Mouse (Mus musculus): ENCODE results near the gene Rmdn3. TPM values are rescaled to one million over a fixed set of nuclear protein-coding genes. Genes with fewer than 3 reads are reported as not detected.

The Rmdn3 gene
- total RNA-seq, 1 experiment: 72.9 TPM

- no peaks in the 10 kb centered on the region for H3K9me3 ChIP-seq (ENCODE audit: control insufficient read depth, insufficient read depth, low read depth, low read length)
- no peak for DNase-seq (ENCODE audit: low read depth, low spot score)
Measured at GRCm38 (mm10) chr2:119176761-119177160, 19.9 kb upstream of the Rmdn3 start.

GRCm38 (mm10) chr2:119175614-119176013, 18.8 kb upstream of the Rmdn3 start:
- Histone ChIP-seq H3K9me3 (ENCODE audit: control insufficient read depth, insufficient read depth, low read depth, low read length) (no peaks in the 10 kb centered on the region), H3K9ac (ENCODE audit: insufficient read depth, low read depth, low read length, poor library complexity, severe bottlenecking) (no peak overlapping the region), H3K4me3 (ENCODE audit: insufficient read depth in 1 of 2, low read depth in 1 of 2, low read length in 2 of 2, poor library complexity in 1 of 2, severe bottlenecking in 1 of 2) (no peak overlapping the region), H3K36me3 (ENCODE audit: control insufficient read depth, insufficient read depth, low read length, poor library complexity, severe bottlenecking) (no peaks in the 10 kb centered on the region), H3K4me1 (ENCODE audit: control insufficient read depth in 2 of 2, insufficient read depth in 2 of 2, low read length in 2 of 2, poor library complexity in 1 of 2) (peaks cover 0 to 2% of the 10 kb centered on the region in 2 experiments; a peak in 1 of 4 replicates), H3K27ac (ENCODE audit: insufficient read depth, low read depth, low read length, poor library complexity, severe bottlenecking) (no peak overlapping the region)
- DNase-seq (ENCODE audit: low read depth, low spot score): no peak
- in situ Hi-C loops (cut with MboI; ENCODE audit: low sequenced_read_pairs in 2 of 2, unreplicated experiment in 2 of 2): no loop called here
- no peak for TF ChIP-seq ZC3H11A (IDR thresholded peaks at IDR 0.05; ENCODE audit: borderline replicate concordance, low read depth, low read length)
- TF ChIP-seq HCFC1 (IDR thresholded peaks at IDR 0.05; ENCODE audit: borderline replicate concordance, insufficient read depth, low read length): no peak
- no peak for TF ChIP-seq MAFK (IDR thresholded peaks at IDR 0.05; ENCODE audit: insufficient read depth, low read depth, low read length)
- no peak for TF ChIP-seq ZNF384 (IDR thresholded peaks at IDR 0.05; ENCODE audit: low read depth, low read length)
- no peak for TF ChIP-seq CHD2 (IDR thresholded peaks at IDR 0.05; ENCODE audit: low read depth, low read length)

More at GRCm38 (mm10) chr2:119176761-119177160, 19.9 kb upstream of the Rmdn3 start:
- peaks cover 0 to 2% of the 10 kb centered on the region in 2 experiments; a peak in 1 of 4 replicates for H3K4me1 ChIP-seq (ENCODE audit: control insufficient read depth in 2 of 2, insufficient read depth in 2 of 2, low read length in 2 of 2, poor library complexity in 1 of 2)
- no peak overlapping the region for H3K9ac ChIP-seq (ENCODE audit: insufficient read depth, low read depth, low read length, poor library complexity, severe bottlenecking)
- H3K4me3 ChIP-seq (ENCODE audit: insufficient read depth in 1 of 2, low read depth in 1 of 2, low read length in 2 of 2, poor library complexity in 1 of 2, severe bottlenecking in 1 of 2): no peak overlapping the region
- no peaks in the 10 kb centered on the region for H3K36me3 ChIP-seq (ENCODE audit: control insufficient read depth, insufficient read depth, low read length, poor library complexity, severe bottlenecking)
- no peak for TF ChIP-seq MAFK (IDR thresholded peaks at IDR 0.05; ENCODE audit: insufficient read depth, low read depth, low read length)
- TF ChIP-seq HCFC1 (IDR thresholded peaks at IDR 0.05; ENCODE audit: borderline replicate concordance, insufficient read depth, low read length): no peak
- no peak for TF ChIP-seq CHD2 (IDR thresholded peaks at IDR 0.05; ENCODE audit: low read depth, low read length)
- TF ChIP-seq ZC3H11A (IDR thresholded peaks at IDR 0.05; ENCODE audit: borderline replicate concordance, low read depth, low read length): no peak
- no peak for TF ChIP-seq ZNF384 (IDR thresholded peaks at IDR 0.05; ENCODE audit: low read depth, low read length)
- in situ Hi-C loops (cut with MboI; ENCODE audit: low sequenced_read_pairs in 2 of 2, unreplicated experiment in 2 of 2): no loop called here
- H3K27ac ChIP-seq (ENCODE audit: insufficient read depth, low read depth, low read length, poor library complexity, severe bottlenecking): no peak overlapping the region

- H3K36me3 ChIP-seq (ENCODE audit: control insufficient read depth, insufficient read depth, low read length, poor library complexity, severe bottlenecking): no peaks in the 10 kb centered on the region
- no peak for DNase-seq (ENCODE audit: low read depth, low spot score)
- no peak overlapping the region for H3K4me3 ChIP-seq (ENCODE audit: insufficient read depth in 1 of 2, low read depth in 1 of 2, low read length in 2 of 2, poor library complexity in 1 of 2, severe bottlenecking in 1 of 2)
- TF ChIP-seq MAFK (IDR thresholded peaks at IDR 0.05; ENCODE audit: insufficient read depth, low read depth, low read length): no peak
- TF ChIP-seq ZC3H11A (IDR thresholded peaks at IDR 0.05; ENCODE audit: borderline replicate concordance, low read depth, low read length): no peak
- peaks cover 0 to 2% of the 10 kb centered on the region in 2 experiments; a peak in 1 of 4 replicates for H3K4me1 ChIP-seq (ENCODE audit: control insufficient read depth in 2 of 2, insufficient read depth in 2 of 2, low read length in 2 of 2, poor library complexity in 1 of 2)
- H3K27ac ChIP-seq (ENCODE audit: insufficient read depth, low read depth, low read length, poor library complexity, severe bottlenecking): no peak overlapping the region
- no peaks in the 10 kb centered on the region for H3K9me3 ChIP-seq (ENCODE audit: control insufficient read depth, insufficient read depth, low read depth, low read length)
- no peak overlapping the region for H3K9ac ChIP-seq (ENCODE audit: insufficient read depth, low read depth, low read length, poor library complexity, severe bottlenecking)
- in situ Hi-C loops (cut with MboI; ENCODE audit: low sequenced_read_pairs in 2 of 2, unreplicated experiment in 2 of 2): no loop called here
Measured at GRCm38 (mm10) chr2:119174866-119175265, 18.0 kb upstream of the Rmdn3 start.

DNA sequence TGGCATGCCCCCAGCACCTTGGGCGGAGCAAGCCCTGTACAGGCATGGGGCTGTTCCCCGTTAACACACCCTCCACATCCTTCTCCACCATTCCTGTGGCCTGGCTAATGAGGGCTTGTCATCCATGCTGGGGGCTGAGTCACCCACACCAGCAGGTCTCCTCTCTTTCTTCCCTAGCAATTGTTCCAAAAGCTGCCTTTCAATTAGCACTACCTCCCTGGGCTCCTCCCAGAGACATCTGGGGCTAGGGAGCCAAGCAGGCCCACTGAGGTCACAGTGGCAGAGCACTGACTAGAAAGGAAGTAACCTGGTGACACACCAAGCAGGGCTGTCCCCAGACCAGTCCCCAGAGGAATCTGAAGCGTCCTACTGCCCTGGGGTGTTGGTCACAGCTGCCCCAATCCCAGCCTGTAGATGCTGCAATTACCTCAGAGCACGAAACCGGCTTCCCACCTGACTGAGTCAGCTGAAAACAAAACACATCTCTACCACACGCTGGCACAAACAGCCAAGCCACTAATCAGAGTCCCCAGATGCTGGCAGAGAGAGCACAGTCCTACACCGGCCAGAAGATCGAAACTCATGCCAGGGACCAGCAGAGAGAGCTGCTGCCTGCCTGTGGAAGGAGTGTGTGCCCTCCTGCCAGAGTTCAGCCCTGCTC, 17.3 kb upstream of the Rmdn3 start, which contains the start of gene Gm14137:
Gene Gm14137 (plus strand): TSS at position 519 of the 661 bp plus-strand sequence.
- TF ChIP-seq CHD2 (IDR thresholded peaks at IDR 0.05; ENCODE audit: low read depth, low read length) (no peak), MAFK (IDR thresholded peaks at IDR 0.05; ENCODE audit: insufficient read depth, low read depth, low read length) (no peak), ZC3H11A (IDR thresholded peaks at IDR 0.05; ENCODE audit: borderline replicate concordance, low read depth, low read length) (no peak), ZNF384 (IDR thresholded peaks at IDR 0.05; ENCODE audit: low read depth, low read length) (no peak), HCFC1 (IDR thresholded peaks at IDR 0.05; ENCODE audit: borderline replicate concordance, insufficient read depth, low read length) (no peak)
- no peaks in the 10 kb centered on the region for H3K36me3 ChIP-seq (ENCODE audit: control insufficient read depth, insufficient read depth, low read length, poor library complexity, severe bottlenecking)
- in situ Hi-C loops (cut with MboI; ENCODE audit: low sequenced_read_pairs in 2 of 2, unreplicated experiment in 2 of 2): no loop called here
- no peak within 1 kb of the TSS for H3K4me3 ChIP-seq (ENCODE audit: insufficient read depth in 1 of 2, low read depth in 1 of 2, low read length in 2 of 2, poor library complexity in 1 of 2, severe bottlenecking in 1 of 2)
- H3K4me1 ChIP-seq (ENCODE audit: control insufficient read depth in 2 of 2, insufficient read depth in 2 of 2, low read length in 2 of 2, poor library complexity in 1 of 2): peaks cover 0 to 2% of the 10 kb centered on the region in 2 experiments; a peak in 1 of 4 replicates
- H3K9me3 ChIP-seq (ENCODE audit: control insufficient read depth, insufficient read depth, low read depth, low read length): no peaks in the 10 kb centered on the region
- no peak within 1 kb of the TSS for H3K27ac ChIP-seq (ENCODE audit: insufficient read depth, low read depth, low read length, poor library complexity, severe bottlenecking)
- no peak for DNase-seq (ENCODE audit: low read depth, low spot score)
- H3K9ac ChIP-seq (ENCODE audit: insufficient read depth, low read depth, low read length, poor library complexity, severe bottlenecking): no peak within 1 kb of the TSS

Measured in ES-E14 (cell line).